Mouse (Mus musculus) left cerebral cortex, postnatal 10 days (tissue): ENCODE measurements around the gene Tbcc. TPM values are rescaled to one million over a fixed set of nuclear protein-coding genes. Genes with fewer than 3 reads are reported as not detected.

Experiments used
- DNase-seq, 2 experiments: peaks; one replicate each; pipeline ENCODE4 v3.0.0; 2021 to 2022; ENCODE audit warnings: low spot score in 2 of 2, mixed read lengths in 1 of 2; ENCODE audit errors: extremely low spot score in 1 of 2
- intact Hi-C: fragments of 180-260 bp; cut with DNase I; formaldehyde crosslinking; loops from one replicate; pipeline ENCODE4 v1.15.1; 2025
- total RNA-seq, 2 experiments: library from RNA; stranded (reverse); gene quantifications; 2 replicates each; pipeline ENCODE4 v1.2.3; 2021

The Tbcc gene
- total RNA-seq, 2 experiments from 2014 or later: 29.9 to 37.5 TPM

DNA sequence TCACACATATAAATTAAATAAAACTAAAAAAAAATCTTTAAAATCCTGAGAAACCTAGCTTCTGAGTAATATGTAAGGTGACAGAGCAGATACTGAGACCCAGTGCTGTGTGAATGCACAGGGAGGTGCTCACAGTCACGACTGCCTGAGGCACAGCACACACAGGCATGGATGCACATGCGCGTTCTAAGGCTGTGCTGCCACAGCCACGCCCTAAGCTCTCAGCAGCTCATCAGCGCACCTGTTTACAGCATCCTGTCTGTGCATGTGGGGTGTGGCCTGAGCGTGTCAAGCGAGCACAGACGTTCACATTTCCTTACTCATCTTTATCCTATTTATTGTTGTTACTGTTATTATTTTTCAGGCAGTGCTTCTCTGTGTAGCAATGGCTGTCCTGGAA is 50.0 kb downstream of the Tbcc start:
- intact Hi-C loops: loop anchor here (5.0 kb wide), 1 partner anchor 42 kb away; no protein-coding TSS in a partner anchor
- no peak for DNase-seq

Other genes with a start within 250 kb of the Tbcc start
- gene Klc4, start 244.7 kb upstream of the Tbcc start, total RNA-seq: 10 to 100 TPM; 14.7 to 15.0 TPM
- 10 to 100 TPM; 44.6 to 50.5 TPM for gene Mrpl2, start 244.5 kb upstream of the Tbcc start, total RNA-seq
- 10 to 100 TPM; 39.3 to 46.5 TPM for gene Cul7, start 240.3 kb upstream of the Tbcc start, total RNA-seq
- 10 to 100 TPM; 14.8 to 19.3 TPM for gene Rrp36, start 216.3 kb upstream of the Tbcc start, total RNA-seq
- gene Mea1, start 211.9 kb upstream of the Tbcc start, total RNA-seq: 100 to 1,000 TPM; 124 to 130 TPM
- gene Klhdc3, start 209.8 kb upstream of the Tbcc start, total RNA-seq: 100 to 1,000 TPM; 175 to 180 TPM
- 10 to 100 TPM; 96.4 to 98.5 TPM for gene Ppp2r5d, start 185.6 kb upstream of the Tbcc start, total RNA-seq
- gene Pex6, start 179.2 kb upstream of the Tbcc start, total RNA-seq: 10 to 100 TPM; 28.9 to 29.4 TPM
- under 1 TPM in 1 of 2 experiments, not detected in 1; 0.69 TPM for gene Gnmt, start 161.5 kb upstream of the Tbcc start, total RNA-seq
- 10 to 100 TPM; 50.9 to 53.7 TPM for gene Cnpy3, start 138.5 kb upstream of the Tbcc start, total RNA-seq
- not detected for gene Ptcra, start 127.0 kb upstream of the Tbcc start, total RNA-seq
- gene 2310039H08Rik, start 118.0 kb upstream of the Tbcc start, total RNA-seq: 10 to 100 TPM; 13.4 to 14.5 TPM
- 10 to 100 TPM; 46.5 to 52.7 TPM for gene Rpl7l1, start 108.0 kb upstream of the Tbcc start, total RNA-seq
- 10 to 100 TPM; 36.5 to 36.6 TPM for gene Bicral, start 32.2 kb upstream of the Tbcc start, total RNA-seq
- not detected for gene Prph2, start 19.8 kb downstream of the Tbcc start, total RNA-seq
- gene Ubr2, start 119.9 kb downstream of the Tbcc start, total RNA-seq: 10 to 100 TPM; 51.3 to 54.5 TPM